Mouse (Mus musculus) central nervous system, embryonic 11.5 days (tissue): ENCODE data around the gene Btc. TPM values are rescaled to one million over a fixed set of nuclear protein-coding genes. Genes with fewer than 3 reads are reported as not detected.

Experiments used
- polyA plus RNA-seq: library from polyadenylated mRNA; depleted of rRNA; stranded (reverse); fragments of >200 nt; gene quantifications from 2 replicates; pipeline ENCODE4 v1.2.3, GENCODE M21; 2012; rRNA removed

The Btc gene
- polyA plus RNA-seq: 0.06 and 0.09 TPM in 2 replicates

GRCm38 (mm10) chr5:91402339-91403211 lies at the start of gene Btc:
Gene Btc, minus strand, starts transcription at chr5:91402994.

Other genes starting within 250 kb of the Btc start
- 5.9 and 15.5 TPM in 2 replicates for gene Parm1, start 114.6 kb upstream of the Btc start, polyA plus RNA-seq